Mouse (Mus musculus) megakaryocyte progenitor cell, adult 5-6 weeks (primary cell): ENCODE results near the gene Ptpn11. TPM values are rescaled to one million over a fixed set of nuclear protein-coding genes. Genes with fewer than 3 reads are reported as not detected.

Experiments used
- ATAC-seq: replicated peaks from 2 replicates; pipeline ENCODE4 v1.8.0; 2016; ENCODE audit warnings: mild to moderate bottlenecking, moderate TSS enrichment, inconsistent platforms; ENCODE audit not compliant: poor library complexity
- total RNA-seq, 2 experiments: library from RNA; stranded (forward) in 1 of 2; stranded (reverse) in 1 of 2; fragments of 157-497, 149-512 nt in 1 of 2; fragments of 200-1000 nt in 1 of 2; gene quantifications; 2 replicates each; pipeline versions ENCODE4 v1.2.3 to v1.2.4; 2015 to 2017

The Ptpn11 gene
- total RNA-seq, 2 experiments from 2014 or later: 20.8 to 41.5 TPM

DNA sequence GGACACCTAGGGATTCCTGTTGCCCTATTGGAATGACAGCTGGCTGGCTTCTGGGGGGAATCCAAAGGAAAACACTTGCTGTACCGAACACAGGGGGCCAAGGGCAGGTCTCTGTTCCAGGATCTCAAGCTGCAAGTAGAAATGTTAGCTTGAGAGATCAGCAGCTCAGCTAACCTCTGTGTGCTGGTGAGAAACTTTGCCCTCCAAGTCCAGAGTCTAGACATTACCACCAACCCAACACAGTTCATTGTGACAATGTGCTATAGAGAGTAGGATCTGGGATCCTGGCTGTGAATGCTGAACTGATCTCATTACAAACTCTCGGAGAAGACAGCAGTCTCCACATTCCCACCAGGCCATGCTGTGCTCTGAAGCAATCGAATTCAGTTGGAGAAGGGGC, 59.4 kb downstream of the Ptpn11 start:
- ATAC-seq: no peak

DNA sequence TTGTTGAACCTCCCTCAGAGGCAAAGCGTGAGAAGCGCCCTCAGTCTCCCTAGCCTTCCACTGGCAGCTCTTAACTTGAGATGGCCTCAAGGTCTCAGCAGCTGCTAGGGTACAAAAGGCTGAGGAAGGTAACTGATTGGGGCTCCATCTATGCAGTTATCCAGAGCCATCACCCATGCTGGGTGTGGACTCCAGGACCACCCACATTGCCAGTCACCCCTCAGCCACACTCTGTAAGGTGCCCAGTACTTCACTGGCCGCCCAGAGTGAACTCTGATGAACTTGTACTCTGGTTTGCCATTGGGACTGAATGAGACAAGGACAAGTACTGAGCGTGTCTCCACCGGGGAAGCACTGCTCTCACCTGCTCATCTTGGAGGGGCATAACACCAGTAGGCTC, 61.9 kb downstream of the Ptpn11 start:
- no peak for ATAC-seq

DNA sequence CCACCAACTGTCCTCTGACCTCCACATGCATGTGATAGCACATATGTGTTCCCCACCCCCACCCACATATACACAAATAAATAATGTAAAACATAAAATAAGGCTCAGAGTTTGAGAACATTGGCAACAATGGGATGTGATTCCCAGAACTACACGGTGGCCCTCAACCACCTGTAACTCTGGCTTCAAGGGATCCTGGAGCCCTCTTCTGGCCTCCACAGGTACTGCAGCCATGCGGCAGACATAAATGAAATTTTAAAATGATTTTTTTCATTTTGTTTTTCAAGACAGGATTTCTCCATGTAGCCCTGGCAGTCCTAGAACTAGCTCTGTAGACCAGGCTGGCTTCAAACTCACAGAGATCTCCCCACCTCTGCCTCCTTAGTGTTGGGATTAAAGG, 65.1 kb downstream of the Ptpn11 start:
- no peak for ATAC-seq

DNA sequence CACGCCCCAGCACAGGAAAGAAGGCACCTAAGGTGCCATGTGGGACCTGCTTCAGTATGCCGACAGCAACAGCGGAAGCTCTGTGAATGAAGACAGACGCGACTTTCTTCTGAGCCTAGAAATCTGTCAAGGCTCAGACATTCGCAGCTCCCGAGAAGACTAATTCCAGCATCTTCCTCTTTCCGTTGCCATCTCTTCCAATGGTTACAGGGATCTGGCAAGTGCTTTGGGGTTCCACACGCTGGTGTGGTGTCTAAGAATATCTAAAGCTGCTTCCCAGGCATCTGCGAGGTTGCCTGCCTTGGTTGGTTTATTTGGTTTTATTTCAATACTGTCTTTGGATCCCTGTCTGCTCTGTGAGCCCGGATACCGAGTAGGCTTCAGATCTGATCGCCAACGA, 65.6 kb downstream of the Ptpn11 start:
- no peak for ATAC-seq

DNA sequence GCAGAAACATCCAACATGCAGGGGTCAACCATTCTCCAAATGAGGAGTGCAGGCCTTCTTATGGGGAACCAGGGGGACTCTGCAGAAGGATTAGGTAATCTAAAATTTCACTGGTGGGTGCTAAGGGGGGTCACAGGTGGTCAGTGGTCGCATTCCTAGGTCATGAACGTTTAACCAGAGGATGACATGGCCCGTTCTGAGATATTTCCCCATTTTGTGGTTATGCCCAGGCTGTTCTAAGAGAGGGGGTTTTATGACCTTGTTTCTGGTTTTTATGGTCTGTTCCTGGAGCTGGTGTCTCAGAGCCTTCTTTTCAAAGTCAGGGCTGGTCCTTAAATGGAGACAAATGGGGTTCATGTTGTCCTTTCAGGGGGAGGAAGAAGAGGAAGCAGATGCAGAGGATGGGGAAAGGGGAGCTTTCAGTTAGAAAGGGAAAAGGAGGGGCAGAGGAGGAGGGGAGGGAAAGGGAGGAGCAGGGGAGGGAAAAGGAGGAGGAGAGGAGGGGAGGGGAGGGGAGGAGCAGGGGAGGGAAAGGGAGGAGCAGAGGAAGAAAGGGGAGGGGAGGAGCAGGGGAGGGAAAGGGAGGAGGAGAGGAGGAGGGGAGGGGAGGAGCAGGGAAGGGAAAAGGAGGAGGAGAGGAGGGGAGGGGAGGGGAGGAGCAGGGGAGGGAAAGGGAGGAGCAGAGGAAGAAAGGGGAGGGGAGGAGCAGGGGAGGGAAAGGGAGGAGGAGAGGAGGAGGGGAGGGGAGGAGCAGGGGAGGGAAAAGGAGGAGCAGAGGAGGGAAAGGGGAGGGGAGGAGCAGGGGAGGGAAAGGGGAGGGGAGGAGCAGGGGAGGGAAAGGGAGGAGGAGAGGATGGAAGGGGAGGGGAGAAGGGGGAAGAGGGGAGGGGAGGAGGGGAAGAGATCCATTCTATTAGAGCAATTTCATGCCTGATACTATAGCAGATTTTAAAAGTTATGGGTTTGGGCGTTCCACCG, 66.7 kb downstream of the Ptpn11 start:
- peak; percentile 69 for ATAC-seq

DNA sequence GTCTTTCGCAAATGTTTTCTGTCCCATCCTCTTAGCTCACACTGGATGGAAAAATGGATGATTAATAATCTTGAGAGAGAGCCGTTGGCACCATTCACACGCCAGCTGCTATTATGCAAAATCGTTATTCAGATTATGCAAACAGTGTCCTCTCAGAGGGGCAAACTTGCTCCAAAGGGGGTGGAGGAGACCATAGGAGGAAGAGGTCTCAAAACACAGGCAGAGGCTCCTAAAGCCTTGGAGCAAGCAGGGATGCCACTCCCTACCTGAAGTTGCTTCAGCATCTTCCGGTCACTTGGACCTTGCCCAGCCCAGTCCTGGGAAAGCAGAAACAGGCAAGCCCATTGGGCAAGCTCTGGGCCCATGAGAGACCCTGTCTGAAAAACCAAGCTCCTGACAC, 67.8 kb downstream of the Ptpn11 start:
- ATAC-seq: peak; percentile 41

DNA sequence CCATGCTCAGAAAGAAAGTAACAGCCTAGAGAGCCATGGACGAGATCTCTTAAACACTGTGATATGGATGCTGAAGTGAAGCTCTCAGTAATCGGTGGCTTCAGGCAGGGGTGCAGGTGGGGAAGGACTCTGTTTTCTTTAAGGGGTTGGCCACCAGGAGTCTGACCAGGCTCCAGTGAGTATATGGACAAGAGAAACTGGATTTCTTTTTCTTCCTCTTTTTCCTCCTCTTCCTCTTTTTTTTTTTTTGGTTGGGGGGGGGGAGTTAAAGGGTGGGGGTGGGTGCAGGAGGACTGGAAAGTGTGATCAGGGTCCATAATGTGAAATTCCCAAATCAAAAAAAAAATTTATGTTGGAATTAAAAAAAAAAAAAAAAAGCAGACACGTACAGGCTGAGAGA, 68.6 kb downstream of the Ptpn11 start:
- no peak for ATAC-seq

DNA sequence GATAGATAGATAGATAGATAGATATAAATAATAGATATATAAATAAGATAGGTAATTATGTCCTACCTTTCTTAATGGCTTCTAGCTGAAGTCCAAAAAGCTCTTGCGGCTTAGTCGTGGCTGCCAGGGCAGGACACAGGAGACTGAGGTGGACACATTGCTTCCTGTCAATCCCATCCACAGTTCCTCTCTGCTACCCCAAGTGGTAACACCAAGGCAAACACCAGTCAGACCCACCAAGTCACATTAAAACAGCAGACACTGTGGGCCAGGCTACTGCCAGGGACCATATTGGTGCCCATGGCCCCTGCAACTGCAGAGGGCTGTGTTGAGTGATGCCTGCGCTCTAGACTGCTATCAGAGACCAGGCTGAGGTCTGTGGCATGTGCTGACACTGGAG, 69.2 kb downstream of the Ptpn11 start:
- peak; percentile 18 for ATAC-seq

DNA sequence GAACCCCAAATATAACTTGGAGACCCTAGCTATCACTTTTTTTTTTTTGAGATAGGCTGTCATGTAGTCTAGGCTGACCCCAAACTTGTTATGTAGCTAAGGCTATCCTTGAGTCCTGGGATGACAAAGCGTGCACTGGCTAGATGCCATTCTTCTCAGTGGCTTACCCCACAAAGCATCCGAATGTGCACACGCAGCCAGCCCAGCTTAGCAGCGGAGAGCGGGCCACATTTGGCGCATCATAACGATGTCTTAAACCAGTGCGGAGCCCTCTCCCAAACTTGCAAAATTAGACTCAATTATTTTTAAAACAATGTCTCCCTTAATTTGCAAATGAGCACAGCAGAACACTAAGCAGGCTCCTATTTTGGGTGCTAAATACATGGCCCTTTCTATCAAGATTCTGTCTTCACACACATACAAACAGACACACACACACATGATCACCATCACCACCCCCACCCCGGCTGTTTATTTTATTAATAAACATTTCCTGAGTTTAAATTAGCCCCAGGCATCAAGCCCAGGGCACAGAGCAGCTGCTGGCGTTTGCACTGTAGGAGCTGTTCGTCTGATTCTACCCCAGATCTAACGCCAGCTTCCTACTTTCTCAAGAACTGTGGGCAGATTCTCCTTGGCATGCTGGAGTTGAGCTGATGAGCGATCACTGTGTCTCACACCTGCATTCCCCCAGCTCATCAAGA, 71.7 kb downstream of the Ptpn11 start:
- ATAC-seq: no peak

DNA sequence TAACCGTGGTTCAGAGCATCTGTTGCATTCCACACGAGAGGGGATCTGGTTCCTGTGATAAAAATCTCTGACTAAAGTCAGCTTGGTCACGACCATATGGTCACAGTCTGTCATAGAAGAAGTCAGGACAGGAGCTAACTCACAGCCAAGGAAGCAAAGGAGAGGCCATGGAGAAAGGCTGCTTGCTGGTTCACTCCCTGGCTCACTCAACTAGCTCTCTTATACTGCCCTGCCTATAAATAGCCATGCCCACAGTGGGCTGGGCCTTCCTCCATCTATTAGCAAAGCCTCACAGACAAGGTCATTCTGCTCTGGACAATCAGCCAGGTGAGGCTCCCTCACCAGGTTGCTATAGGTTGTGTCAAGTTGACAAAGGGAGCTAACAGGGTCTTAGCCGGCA, 72.9 kb downstream of the Ptpn11 start:
- ATAC-seq: no peak

DNA sequence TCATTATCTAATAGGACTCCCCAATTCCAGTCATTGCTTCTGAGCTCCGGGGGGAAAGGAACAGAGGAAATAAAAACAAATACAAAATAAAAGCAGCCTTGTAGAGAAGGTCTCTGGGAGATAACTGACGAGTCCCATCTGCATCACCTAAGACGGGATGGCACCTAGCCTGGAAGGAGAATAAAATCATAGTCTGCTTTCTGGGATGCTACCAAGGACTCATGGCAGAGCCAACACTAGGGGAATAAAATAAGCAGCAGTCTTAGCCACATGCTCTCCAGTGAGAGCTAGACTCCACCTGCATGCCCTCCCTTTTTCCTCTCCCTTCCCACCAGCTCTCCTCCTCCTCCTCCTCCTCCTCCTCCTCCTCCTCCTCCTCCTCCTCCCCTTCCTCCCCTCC, 74.3 kb downstream of the Ptpn11 start:
- ATAC-seq: no peak

DNA sequence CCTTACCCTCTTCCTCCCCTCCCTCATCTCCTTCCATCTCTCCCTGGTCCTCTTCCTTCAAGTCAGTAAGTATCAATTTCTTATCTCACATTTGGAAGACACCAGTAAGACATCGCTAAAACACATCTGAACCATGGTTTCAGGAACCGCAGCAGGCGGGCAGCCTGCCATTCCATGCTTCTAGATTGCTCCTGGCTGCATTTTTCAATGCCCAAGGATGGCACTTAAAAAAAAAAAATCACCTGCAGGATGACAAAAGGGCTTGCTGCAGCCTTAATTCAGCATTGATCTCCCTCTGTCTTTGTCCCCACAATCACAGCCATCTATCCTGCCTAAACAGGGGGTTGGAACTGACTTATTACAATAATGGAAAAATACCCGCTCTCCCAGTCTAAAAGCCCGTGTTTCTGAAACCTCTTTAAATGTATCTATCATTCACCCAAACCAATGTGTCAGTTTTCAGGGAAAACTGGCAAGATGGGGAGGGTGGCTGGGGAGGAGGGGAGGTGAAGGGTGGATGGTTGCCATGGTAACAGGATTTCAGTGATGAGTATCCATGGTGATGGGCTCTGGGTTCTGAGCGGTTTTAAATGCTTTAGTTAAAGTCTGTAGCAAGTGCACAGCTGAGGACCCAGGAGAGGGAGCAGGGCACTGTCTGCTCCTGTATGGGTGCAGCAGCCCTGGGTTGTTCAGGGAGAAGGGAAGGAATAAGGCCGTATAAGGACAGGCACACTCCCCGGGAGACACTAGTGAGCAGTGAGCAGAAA, 75.6 kb downstream of the Ptpn11 start:
- no peak for ATAC-seq

DNA sequence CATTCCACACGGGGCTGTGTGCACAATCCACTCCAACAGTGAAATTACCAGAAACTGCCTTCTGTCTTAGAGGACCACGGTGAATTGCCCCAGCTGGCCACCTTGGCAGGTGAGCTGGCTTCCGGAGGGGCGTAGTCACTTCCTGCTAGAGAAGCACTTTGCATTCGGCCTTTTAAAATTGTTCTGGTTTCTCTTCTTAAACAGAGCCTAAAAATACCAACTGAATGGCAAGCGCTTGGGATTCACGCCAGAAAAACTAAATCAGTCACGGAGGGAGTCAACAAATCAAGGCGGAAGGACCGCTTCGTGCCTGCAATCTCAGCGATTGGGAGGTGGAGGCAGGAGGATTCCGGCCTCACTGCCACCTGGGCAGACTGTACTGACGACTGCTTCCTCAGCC, 77.0 kb downstream of the Ptpn11 start:
- no peak for ATAC-seq

DNA sequence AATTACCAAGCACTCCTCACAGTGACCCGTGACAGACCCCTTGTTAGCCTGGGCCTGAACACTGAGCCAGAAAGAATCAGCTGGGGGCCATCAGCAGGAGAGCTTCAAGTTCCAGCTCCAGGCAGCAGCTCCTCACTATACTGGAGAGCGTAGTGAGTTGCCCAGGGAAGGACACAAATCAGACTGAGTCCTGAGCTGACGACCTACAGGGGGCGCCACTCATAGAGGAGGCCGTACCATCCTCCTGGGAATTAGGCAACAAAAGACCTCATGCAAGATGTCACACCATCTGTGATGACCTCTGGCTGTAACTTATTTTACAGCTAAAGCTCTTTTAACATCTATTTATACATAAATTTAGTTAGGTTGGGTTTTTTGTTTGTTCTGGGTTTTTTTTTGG, 78.8 kb downstream of the Ptpn11 start:
- 0 out of 2 replicates have a peak, but pooled peaks have one; percentile 46 for ATAC-seq

DNA sequence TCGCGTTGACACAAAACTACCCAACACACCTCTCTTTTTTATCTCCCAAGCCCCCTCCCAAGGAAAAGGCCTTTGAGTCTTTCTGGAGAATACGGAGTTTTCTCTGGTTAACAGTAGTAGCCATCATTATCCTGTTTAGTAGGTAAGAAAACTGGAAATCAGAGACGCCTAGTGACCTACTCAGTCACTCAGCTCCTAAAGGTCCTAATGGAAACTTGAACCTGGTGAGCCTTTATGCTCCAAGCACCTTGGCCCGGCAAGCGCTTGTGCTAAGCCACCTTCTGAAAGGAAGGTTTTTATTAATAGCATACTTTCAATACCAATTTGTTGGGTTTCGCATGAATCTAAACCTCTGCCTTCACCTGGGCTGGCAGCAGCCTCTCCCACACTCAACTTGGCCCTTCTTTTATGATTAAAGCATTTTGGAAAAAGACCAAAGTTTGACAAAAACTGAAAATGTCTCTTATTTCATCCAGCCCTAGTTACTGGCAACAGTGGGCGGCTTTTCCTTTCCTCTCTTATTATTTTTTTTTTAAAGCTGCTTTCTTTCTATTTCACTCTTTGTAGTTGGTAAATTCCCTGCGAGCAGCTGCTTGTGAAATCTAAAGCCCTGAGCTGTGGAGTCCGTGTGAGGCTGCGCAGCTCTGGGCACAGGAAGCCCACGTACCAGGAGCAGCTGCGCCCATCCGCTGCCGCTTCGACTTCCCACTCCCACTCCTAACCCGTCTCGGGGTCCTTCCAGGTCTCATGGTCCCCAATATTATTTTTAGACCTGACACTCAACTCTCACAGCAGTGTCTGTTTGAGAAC, 79.9 kb downstream of the Ptpn11 start:
- ATAC-seq: peak; percentile 42; the same call in 1 of the 2 replicates

DNA sequence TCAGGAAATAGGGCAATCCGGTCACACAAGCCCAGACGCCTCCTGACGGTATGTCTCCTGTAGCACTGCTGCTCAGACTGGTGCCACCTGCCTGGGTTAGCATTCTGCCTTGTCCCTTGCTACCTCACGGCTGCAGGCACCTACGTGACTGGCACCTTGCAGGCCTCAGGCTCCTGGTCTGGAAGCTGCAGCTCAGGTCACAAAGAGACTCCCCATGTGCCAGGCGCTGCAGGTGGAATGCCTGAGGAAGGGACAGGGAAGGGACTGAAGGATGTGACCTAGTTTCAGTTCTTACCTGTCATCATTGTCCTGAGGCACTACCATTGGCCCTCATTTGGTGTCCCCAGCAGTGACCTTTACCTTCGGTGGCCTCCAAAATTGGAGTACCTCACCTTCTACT, 82.0 kb downstream of the Ptpn11 start:
- ATAC-seq: no peak

DNA sequence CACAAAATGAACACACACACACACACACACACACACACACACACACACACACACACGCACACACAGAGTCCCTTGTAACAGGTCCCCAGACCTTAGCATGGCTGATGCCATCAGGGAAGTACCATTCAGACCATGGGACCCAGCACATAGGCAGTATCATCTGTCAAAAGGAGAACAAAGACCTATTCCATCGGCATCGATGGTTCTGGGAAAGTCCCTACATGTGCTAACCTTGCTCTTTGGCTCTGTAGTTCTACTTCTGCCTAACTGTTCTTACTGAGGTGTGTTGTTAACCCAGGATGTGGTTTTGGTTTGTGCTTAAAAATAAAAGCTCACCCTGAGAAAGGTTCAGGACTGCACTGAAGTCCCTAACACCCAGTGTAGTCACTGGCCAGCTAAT, 84.3 kb downstream of the Ptpn11 start:
- 0 out of 2 replicates have a peak, but pooled peaks have one; percentile 46 for ATAC-seq

DNA sequence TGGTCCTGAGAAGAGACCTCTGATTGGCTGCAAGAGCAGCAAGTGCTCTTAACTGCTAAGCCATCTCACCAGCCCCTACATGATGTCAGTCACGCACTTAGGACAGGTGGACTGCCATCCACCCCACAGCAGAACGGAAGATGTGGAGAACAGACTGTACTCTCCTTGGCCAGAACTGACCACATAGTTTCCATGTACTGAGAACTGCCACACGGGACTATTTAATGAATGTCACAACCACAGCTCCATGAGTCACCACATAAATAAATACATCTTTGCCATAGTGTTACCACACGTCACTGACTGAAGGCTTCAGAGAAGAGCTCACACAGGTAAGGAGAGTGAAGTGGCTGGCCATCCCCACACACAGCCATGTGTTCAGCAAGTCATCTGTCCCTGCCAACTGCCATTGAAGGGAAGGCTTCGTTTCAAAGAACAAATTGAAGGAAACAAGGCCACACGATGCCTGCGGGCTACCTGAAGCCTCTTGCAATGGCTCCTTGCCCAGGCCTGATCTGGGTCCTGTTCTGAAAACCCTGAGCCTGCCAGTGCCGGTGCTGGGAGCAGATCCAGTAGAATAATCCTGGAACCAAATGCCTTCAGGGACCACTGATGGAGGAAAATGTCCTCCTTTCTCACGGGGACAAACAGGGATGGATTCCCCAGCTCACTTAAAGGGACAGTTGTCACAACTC, 90.2 kb downstream of the Ptpn11 start:
- no peak for ATAC-seq

DNA sequence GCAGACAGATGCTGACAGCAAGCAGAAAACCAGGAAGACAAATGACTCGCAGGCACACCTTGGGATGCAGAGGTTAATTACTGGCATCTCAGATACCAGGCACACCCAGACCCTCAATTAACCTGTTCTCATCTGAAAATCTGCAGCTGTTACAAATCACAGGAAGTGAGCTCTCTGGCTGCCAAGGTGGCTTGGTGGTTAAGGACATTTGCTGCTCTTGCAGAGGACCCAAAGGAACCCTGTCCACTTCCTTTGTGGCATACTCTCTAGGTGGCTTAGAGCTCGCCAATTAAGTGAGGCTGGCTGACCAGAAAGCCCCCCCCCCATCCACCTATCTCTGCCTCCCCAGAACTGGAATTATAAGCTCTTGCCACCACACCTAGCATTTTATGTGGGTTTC, 91.1 kb downstream of the Ptpn11 start:
- no peak for ATAC-seq

DNA sequence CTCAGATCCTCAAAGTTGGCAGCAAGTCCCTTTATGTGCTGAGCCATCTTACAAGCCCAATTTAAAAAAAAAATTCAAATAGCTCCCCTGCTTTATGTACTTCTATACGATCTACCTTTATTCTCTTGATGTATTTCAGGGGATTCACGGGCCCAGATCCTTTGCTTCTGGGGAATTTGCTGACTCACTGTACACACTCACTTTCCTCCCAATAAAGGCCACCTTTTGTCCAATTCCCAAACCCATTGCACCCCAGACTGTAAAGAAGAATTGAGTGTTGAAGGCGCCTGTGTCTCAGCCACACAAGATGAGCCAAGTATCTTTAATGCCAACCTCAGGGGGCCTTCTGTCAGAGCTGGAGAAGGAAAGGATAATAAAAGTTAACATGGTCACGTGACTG, 93.2 kb downstream of the Ptpn11 start:
- no peak for ATAC-seq
